Mouse (Mus musculus): Measurements from ENCODE around the gene Vmn1r231. TPM values are rescaled to one million over a fixed set of nuclear protein-coding genes. Genes with fewer than 3 reads are reported as not detected.

Gene Vmn1r231
- total and polyA plus RNA-seq, 3 experiments, result not detected

- Histone ChIP-seq H3K9me3 (replicated peaks; ENCODE audit: low read length) (no peaks in the 10 kb centered on the region), H3K36me3 (replicated peaks in 1 of 2; ENCODE audit: control insufficient read depth in 1 of 2, insufficient read depth in 1 of 2, low read length in 1 of 2) (no peaks in the 10 kb centered on the region), H3K27me3 (replicated peaks) (no peaks in the 10 kb centered on the region), H3K4me1 (ENCODE audit: control insufficient read depth in 1 of 2, insufficient read depth in 2 of 2) (no peaks in the 10 kb centered on the region), H3K4me3 (replicated peaks in 1 of 3; ENCODE audit: low read depth in 2 of 3, low read length in 2 of 3, poor library complexity in 1 of 3) (no peak within 1 kb of the TSS), H3K27ac (ENCODE audit: insufficient read depth, low read depth) (no peak within 1 kb of the TSS), H3K9ac (ENCODE audit: insufficient read depth, low read depth) (no peak within 1 kb of the TSS), H3K4me2 (ENCODE audit: insufficient read depth, low read depth, poor library complexity, severe bottlenecking) (no peak within 1 kb of the TSS), H3K79me2 (replicated peaks; ENCODE audit: control insufficient read depth, extremely low read depth, insufficient read depth, poor library complexity, severe bottlenecking) (no peaks in the 10 kb centered on the region)
- in situ Hi-C loops (cut with MboI; ENCODE audit: low pct_ligation_motif_present, low pct_unique_long_range_greater_than_20kb, low sequenced_read_pairs), result no loop called here
- TF ChIP-seq HCFC1 (IDR thresholded peaks at IDR 0.05; ENCODE audit: low read depth, low read length) (no peak), USF1 (IDR thresholded peaks at IDR 0.05; ENCODE audit: low read depth, low read length) (no peak), MYC (IDR thresholded peaks at IDR 0.05; ENCODE audit: low read depth, low read length) (no peak), CTCF (conservative IDR thresholded peaks at IDR 0.05 in 1 of 2, IDR thresholded peaks at IDR 0.05 in 1 of 2; ENCODE audit: low read depth in 2 of 2, low read length in 2 of 2) (no peak), USF2 (conservative IDR thresholded peaks at IDR 0.05; ENCODE audit: low read depth, low read length) (no peak), JUND (conservative IDR thresholded peaks at IDR 0.05; ENCODE audit: low read depth, low read length) (no peak), EP300 (IDR thresholded peaks at IDR 0.05; ENCODE audit: low read length) (no peak), MAZ (IDR thresholded peaks at IDR 0.05; ENCODE audit: low read depth, low read length) (no peak), KAT2A (IDR thresholded peaks at IDR 0.05; ENCODE audit: insufficient replicate concordance, low read length) (no peak), POLR2AphosphoS2 (IDR thresholded peaks at IDR 0.05; ENCODE audit: low read depth, low read length) (no peak), ETS1 (conservative IDR thresholded peaks at IDR 0.05; ENCODE audit: low read depth, low read length) (no peak), CHD1 (IDR thresholded peaks at IDR 0.05; ENCODE audit: low read depth, low read length) (no peak)
- no peak for DNase-seq (ENCODE audit: extremely low read depth)
- dilution Hi-C loops (cut with MboI; ENCODE audit: extremely low pct_ligation_motif_present, extremely low pct_unique_long_range_greater_than_20kb, low sequenced_read_pairs), result no loop called here
Measured at GRCm38 (mm10) chr17:20840144-20840543, 64.7 kb downstream of the Vmn1r231 start, which contains the start of gene Vmn1r230. Gene Vmn1r230, plus strand, starts transcription at chr17:20840444.

Other genes with a start within 250 kb of the Vmn1r231 start
- not detected in 2 replicates for gene Vmn1r226, start 222.2 kb downstream of the Vmn1r231 start, total RNA-seq (2012; rRNA removed)
- not detected in 2 replicates for gene Vmn1r226, start 222.2 kb downstream of the Vmn1r231 start, total RNA-seq (2014; rRNA removed)
- not detected in 2 replicates for gene Vmn1r226, start 222.2 kb downstream of the Vmn1r231 start, polyA plus RNA-seq (2012; ENCODE audit: insufficient read length, low read depth)
- gene Vmn1r227, start 175.2 kb downstream of the Vmn1r231 start, total RNA-seq (2012; rRNA removed), result not detected in 2 replicates
- gene Vmn1r227, start 175.2 kb downstream of the Vmn1r231 start, total RNA-seq (2014; rRNA removed), result not detected in 2 replicates
- gene Vmn1r227, start 175.2 kb downstream of the Vmn1r231 start, polyA plus RNA-seq (2012; ENCODE audit: insufficient read length, low read depth), result not detected in 2 replicates
- gene Vmn1r228, start 118.9 kb downstream of the Vmn1r231 start, total RNA-seq (2012; rRNA removed), result not detected in 2 replicates
- not detected in 2 replicates for gene Vmn1r228, start 118.9 kb downstream of the Vmn1r231 start, total RNA-seq (2014; rRNA removed)
- gene Vmn1r228, start 118.9 kb downstream of the Vmn1r231 start, polyA plus RNA-seq (2012; ENCODE audit: insufficient read length, low read depth), result not detected in 2 replicates
- gene Vmn1r229, start 93.5 kb downstream of the Vmn1r231 start, total RNA-seq (2012; rRNA removed), result not detected in 2 replicates
- not detected in 2 replicates for gene Vmn1r229, start 93.5 kb downstream of the Vmn1r231 start, total RNA-seq (2014; rRNA removed)
- 0.03 TPM in 1 of 2 replicates, not detected in the other for gene Vmn1r229, start 93.5 kb downstream of the Vmn1r231 start, polyA plus RNA-seq (2012; ENCODE audit: insufficient read length, low read depth)
- gene Vmn1r230, start 64.6 kb downstream of the Vmn1r231 start, total RNA-seq (2012; rRNA removed), result not detected in 2 replicates
- not detected in 2 replicates for gene Vmn1r230, start 64.6 kb downstream of the Vmn1r231 start, total RNA-seq (2014; rRNA removed)
- not detected in 2 replicates for gene Vmn1r230, start 64.6 kb downstream of the Vmn1r231 start, polyA plus RNA-seq (2012; ENCODE audit: insufficient read length, low read depth)
- gene Vmn1r232, start 14.6 kb upstream of the Vmn1r231 start, total RNA-seq (2012; rRNA removed), result not detected in 2 replicates
- gene Vmn1r232, start 14.6 kb upstream of the Vmn1r231 start, total RNA-seq (2014; rRNA removed), result not detected in 2 replicates
- not detected in 2 replicates for gene Vmn1r232, start 14.6 kb upstream of the Vmn1r231 start, polyA plus RNA-seq (2012; ENCODE audit: insufficient read length, low read depth)
- 182 and 210 TPM in 2 replicates for gene Ppp2r1a, start 40.2 kb upstream of the Vmn1r231 start, total RNA-seq (2012; rRNA removed)
- gene Ppp2r1a, start 40.2 kb upstream of the Vmn1r231 start, total RNA-seq (2014; rRNA removed), result 154 and 164 TPM in 2 replicates
- 258 and 264 TPM in 2 replicates for gene Ppp2r1a, start 40.2 kb upstream of the Vmn1r231 start, polyA plus RNA-seq (2012; ENCODE audit: insufficient read length, low read depth)
- not detected in 2 replicates for gene Vmn1r233, start 91.4 kb upstream of the Vmn1r231 start, total RNA-seq (2012; rRNA removed)
- gene Vmn1r233, start 91.4 kb upstream of the Vmn1r231 start, total RNA-seq (2014; rRNA removed), result not detected in 2 replicates
- gene Vmn1r233, start 91.4 kb upstream of the Vmn1r231 start, polyA plus RNA-seq (2012; ENCODE audit: insufficient read length, low read depth), result not detected in 2 replicates
- gene Zfp160, start 103.8 kb upstream of the Vmn1r231 start, total RNA-seq (2012; rRNA removed), result 8.9 and 12.0 TPM in 2 replicates
- gene Zfp160, start 103.8 kb upstream of the Vmn1r231 start, total RNA-seq (2014; rRNA removed), result 16.4 and 19.0 TPM in 2 replicates
- gene Zfp160, start 103.8 kb upstream of the Vmn1r231 start, polyA plus RNA-seq (2012; ENCODE audit: insufficient read length, low read depth), result 11.7 and 12.0 TPM in 2 replicates

Measured in CH12.LX (cell line).